Mouse (Mus musculus) liver, adult 2 months (tissue): Measurements from ENCODE around the gene Gm20509.

Experiments
- CTCF ChIP-seq: fragments of 200-500 bp; IDR thresholded peaks from 2 replicates; pipeline ENCODE4 v1.5.1; 2011; ENCODE audit warnings: low read depth, low read length, control low read depth
- POLR2A ChIP-seq: fragments of 200-500 bp; IDR thresholded peaks from 2 replicates; pipeline ENCODE4 v1.6.1; 2011; ENCODE audit warnings: low read length, control low read depth; ENCODE audit not compliant: insufficient read depth; ENCODE audit errors: extremely low read depth

DNA sequence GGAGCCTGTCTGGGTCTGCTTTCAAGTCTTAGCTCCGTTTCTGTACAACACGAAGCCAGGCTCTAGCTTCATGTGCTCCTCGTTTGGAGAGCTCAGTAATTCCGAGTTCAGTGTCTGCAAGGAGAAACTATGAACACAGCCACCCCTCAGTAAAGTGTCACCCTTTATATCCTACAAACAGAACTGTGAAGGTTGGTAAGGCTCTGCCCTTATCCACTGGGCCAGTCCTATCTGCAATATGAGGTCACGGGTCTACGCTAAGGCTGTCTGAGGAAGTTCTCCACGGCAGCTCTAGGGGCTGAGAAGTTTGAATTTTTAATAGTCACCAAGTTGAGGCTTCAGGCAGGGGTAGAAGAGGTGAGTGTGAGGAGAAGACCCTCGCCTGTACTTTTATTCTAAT, 29.8 kb upstream of the Gm20509 start:
- TF ChIP-seq CTCF: no peak
- TF ChIP-seq POLR2A: no peak
